Mouse (Mus musculus) testis, adult 2 months (tissue): Measurements from ENCODE around the gene Ywhag. TPM values are rescaled to one million over a fixed set of nuclear protein-coding genes. Genes with fewer than 3 reads are reported as not detected.

Experiments
- H3K27ac ChIP-seq: fragments of 200-500 bp; 2 replicates; pipeline ENCODE4 v1.5.1; 2012; ENCODE audit warnings: low read depth, low read length; ENCODE audit not compliant: control insufficient read depth, insufficient read depth
- H3K27me3 ChIP-seq: fragments of 200-500 bp; 2 replicates; pipeline ENCODE4 v1.6.1; 2012; ENCODE audit warnings: mild to moderate bottlenecking, low read length, moderate library complexity; ENCODE audit not compliant: control insufficient read depth, insufficient read depth
- H3K36me3 ChIP-seq: fragments of 200-500 bp; 2 replicates; pipeline ENCODE4 v1.6.1; 2012; ENCODE audit warnings: mild to moderate bottlenecking, low read length; ENCODE audit not compliant: control insufficient read depth, insufficient read depth
- H3K4me1 ChIP-seq: fragments of 200-500 bp; 2 replicates; pipeline ENCODE4 v1.6.1; 2012; ENCODE audit warnings: low read length; ENCODE audit not compliant: control insufficient read depth, insufficient read depth
- H3K4me3 ChIP-seq: fragments of 200-500 bp; 2 replicates; pipeline ENCODE4 v1.5.1; 2012; ENCODE audit warnings: low read depth, mild to moderate bottlenecking, low read length, moderate library complexity, mixed read lengths; ENCODE audit not compliant: control insufficient read depth
- CTCF ChIP-seq: fragments of 200-500 bp; IDR thresholded peaks from 2 replicates; pipeline ENCODE4 v1.5.1; 2012; ENCODE audit warnings: low read depth, mild to moderate bottlenecking, inconsistent platforms, low read length, moderate library complexity; ENCODE audit not compliant: control insufficient read depth, insufficient read depth, insufficient replicate concordance
- POLR2A ChIP-seq: fragments of 200-500 bp; IDR thresholded peaks from 2 replicates; pipeline ENCODE4 v1.6.1; 2012; ENCODE audit warnings: low read depth, mild to moderate bottlenecking, inconsistent platforms, low read length, moderate library complexity; ENCODE audit not compliant: control insufficient read depth
- polyA plus RNA-seq: library from polyadenylated mRNA; depleted of rRNA; stranded (reverse); fragments of >200 nt; gene quantifications from 2 replicates; pipeline ENCODE4 v1.2.3, GENCODE M21; 2012

The Ywhag gene
- polyA plus RNA-seq, 1 experiment, result 17.8 TPM

GRCm38 (mm10) chr5:135951660-135952059, 17.2 kb upstream of the Ywhag start:
- no peak overlapping the region for H3K27ac ChIP-seq
- H3K4me1 ChIP-seq, result peaks cover 6% of the 10 kb centered on the region
- H3K36me3 ChIP-seq, result no peaks in the 10 kb centered on the region
- TF ChIP-seq POLR2A (no peak), CTCF (no peak)
- H3K4me3 ChIP-seq, result no peak overlapping the region
- H3K27me3 ChIP-seq, result no peaks in the 10 kb centered on the region

DNA sequence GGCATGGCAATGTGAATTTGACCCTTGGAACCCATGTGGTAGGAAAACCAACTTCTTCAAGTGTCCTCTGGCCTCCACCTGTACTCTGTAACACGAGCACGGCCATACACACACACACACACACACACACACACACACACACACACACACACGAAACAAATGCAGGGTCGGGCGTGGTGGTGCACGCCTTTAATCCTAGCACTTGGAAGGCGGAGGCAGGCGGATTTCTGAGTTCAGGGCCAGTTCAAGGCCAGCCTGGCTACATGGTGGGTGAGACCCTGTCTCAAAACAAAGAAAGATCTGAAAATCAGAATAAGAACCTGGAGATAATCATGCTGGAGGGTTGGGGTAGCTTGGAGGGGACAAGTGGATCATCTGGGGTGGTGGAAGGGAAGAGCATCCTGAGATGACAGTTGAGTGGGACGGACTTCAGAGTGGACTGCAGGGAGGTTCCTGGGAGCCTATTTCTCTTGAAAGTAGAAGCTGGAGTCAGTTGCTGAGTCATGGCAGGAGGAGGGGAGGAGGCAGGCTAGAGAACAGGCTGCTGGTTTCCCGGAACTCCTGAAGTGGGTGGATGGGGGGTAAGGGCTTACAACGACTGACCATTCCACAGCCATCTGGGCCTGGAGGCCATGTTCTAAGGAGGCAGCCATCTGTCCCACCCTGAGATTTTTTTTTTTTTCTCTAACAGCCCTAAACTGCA, 16.4 kb upstream of the Ywhag start:
- Histone ChIP-seq H3K27me3 (no peaks in the 10 kb centered on the region), H3K4me3 (no peak overlapping the region), H3K27ac (no peak overlapping the region), H3K4me1 (peaks cover 5% of the 10 kb centered on the region), H3K36me3 (no peaks in the 10 kb centered on the region)
- no peak for TF ChIP-seq POLR2A
- TF ChIP-seq CTCF, result no peak

DNA sequence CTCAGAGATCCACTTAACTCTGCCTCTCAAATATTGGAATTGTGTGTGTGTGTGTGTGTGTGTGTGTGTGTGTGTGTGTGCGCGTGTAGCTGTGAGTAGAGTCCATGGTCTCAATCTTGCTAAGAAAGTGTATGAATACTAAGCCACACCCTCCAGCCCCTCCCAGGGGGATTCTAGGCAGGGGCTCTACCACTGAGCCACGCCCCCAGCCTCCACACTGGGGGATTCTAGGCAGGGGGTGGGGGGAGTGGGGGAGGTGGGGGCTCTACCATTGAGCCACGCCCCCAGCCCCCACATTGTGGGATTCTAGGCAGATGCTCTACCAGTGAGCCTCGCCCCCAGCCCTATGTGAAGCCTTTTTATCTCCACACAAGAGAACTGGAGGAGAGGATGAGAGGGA, 12.2 kb upstream of the Ywhag start:
- Histone ChIP-seq H3K27me3 (no peaks in the 10 kb centered on the region), H3K36me3 (no peaks in the 10 kb centered on the region), H3K27ac (no peak overlapping the region), H3K4me3 (no peak overlapping the region), H3K4me1 (peaks cover 5% of the 10 kb centered on the region)
- TF ChIP-seq POLR2A (no peak), CTCF (no peak)

DNA sequence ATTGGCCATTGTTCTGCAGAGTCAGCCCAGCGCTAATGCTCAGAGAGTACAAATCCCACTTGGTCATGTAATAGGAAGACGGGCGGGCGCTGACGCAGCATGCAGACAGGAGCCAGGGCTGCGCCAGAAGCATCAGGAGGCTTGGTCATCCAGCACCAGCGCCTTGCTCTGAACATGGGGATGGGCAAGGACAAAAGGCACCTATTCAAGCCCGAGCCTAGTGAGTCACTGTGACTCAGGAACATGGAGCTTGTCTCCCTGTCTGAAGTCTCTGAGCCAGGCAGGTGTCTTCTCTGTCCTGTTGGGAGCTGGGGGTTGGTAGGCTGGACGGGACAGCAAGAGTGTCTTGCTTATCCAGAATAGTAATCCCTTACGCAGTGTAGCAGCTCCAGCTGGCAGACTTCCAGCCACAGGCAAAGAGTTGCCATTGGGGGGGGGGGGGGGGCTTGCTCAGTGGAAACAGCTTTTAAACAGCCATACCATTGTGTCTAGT, 11.5 kb upstream of the Ywhag start:
- no peaks in the 10 kb centered on the region for H3K36me3 ChIP-seq
- no peak for TF ChIP-seq POLR2A
- no peak for TF ChIP-seq CTCF
- H3K27me3 ChIP-seq, result no peaks in the 10 kb centered on the region
- H3K4me3 ChIP-seq, result no peak overlapping the region
- H3K4me1 ChIP-seq, result peaks cover 1% of the 10 kb centered on the region; the same call in 1 of the 2 replicates
- H3K27ac ChIP-seq, result no peak overlapping the region

DNA sequence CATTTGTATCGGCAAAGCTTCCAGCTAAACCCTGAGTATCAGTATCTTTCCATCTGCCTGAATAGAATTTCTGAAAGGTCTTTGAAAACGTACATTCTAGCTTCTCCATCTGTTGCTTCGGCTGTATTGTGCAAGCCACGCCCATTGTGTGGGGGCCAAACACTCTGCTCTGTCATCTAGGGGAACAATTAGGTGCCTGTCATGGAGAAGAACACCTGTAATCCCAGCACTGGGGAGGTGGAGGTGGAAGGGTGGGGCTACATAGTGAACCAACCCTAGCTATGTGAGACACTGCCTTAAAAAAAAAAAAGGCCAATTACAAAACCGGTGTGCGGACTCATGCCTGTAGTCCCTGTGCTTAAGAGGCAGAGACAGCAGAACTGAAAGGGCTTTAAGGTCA, 8.3 kb upstream of the Ywhag start:
- no peak overlapping the region for H3K4me3 ChIP-seq
- H3K36me3 ChIP-seq, result no peaks in the 10 kb centered on the region
- no peaks in the 10 kb centered on the region for H3K27me3 ChIP-seq
- no peak overlapping the region for H3K27ac ChIP-seq
- H3K4me1 ChIP-seq, result no peaks in the 10 kb centered on the region; the same call in 1 of the 2 replicates
- TF ChIP-seq CTCF (no peak), POLR2A (no peak)

DNA sequence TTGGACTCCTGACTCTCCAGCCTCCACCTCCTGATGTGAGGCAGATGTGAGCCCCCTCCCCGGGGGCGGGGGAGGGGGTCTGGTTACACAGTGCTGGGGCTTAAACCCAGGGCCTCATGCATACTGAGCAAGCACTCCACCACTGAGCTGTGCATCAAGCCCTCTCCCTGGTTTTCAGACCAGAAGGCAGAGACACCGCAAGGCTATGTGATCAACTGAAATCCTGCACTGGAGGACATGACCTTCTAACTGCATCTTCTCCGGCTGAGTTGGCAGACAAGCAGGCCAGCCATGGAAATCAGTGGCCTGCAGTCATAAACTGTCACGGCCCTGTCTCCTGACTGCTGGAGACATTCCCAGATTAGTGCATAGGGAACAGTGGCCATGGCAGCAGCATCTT, 6.2 kb upstream of the Ywhag start:
- no peaks in the 10 kb centered on the region; the same call in 1 of the 2 replicates for H3K4me1 ChIP-seq
- H3K27ac ChIP-seq, result no peak overlapping the region
- TF ChIP-seq CTCF, result no peak
- TF ChIP-seq POLR2A, result no peak
- H3K27me3 ChIP-seq, result no peaks in the 10 kb centered on the region
- no peaks in the 10 kb centered on the region for H3K36me3 ChIP-seq
- peak overlapping the region; percentile 10 for H3K4me3 ChIP-seq

- Histone ChIP-seq H3K4me3 (no peak overlapping the region), H3K36me3 (no peaks in the 10 kb centered on the region), H3K4me1 (peaks cover 9% of the 10 kb centered on the region), H3K27me3 (no peaks in the 10 kb centered on the region), H3K27ac (no peak overlapping the region)
- no peak for TF ChIP-seq POLR2A
- TF ChIP-seq CTCF, result no peak
Observed at GRCm38 (mm10) chr5:135935641-135936190, 1.3 kb upstream of the Ywhag start.
